Mouse (Mus musculus): Measurements from ENCODE around the gene Prr36. TPM values are rescaled to one million over a fixed set of nuclear protein-coding genes. Genes with fewer than 3 reads are reported as not detected.
"Not testable (repeated sequence)": the region's sequence is repeated elsewhere in the genome, so short reads cannot be mapped to it uniquely, and the experiment has no call there.

Gene Prr36
- 4.4 and 4.9 TPM in 2 replicates for polyA plus RNA-seq (2015; fragmentation: Nextera tagmentation; extraction: Ambion mirVana)

DNA sequence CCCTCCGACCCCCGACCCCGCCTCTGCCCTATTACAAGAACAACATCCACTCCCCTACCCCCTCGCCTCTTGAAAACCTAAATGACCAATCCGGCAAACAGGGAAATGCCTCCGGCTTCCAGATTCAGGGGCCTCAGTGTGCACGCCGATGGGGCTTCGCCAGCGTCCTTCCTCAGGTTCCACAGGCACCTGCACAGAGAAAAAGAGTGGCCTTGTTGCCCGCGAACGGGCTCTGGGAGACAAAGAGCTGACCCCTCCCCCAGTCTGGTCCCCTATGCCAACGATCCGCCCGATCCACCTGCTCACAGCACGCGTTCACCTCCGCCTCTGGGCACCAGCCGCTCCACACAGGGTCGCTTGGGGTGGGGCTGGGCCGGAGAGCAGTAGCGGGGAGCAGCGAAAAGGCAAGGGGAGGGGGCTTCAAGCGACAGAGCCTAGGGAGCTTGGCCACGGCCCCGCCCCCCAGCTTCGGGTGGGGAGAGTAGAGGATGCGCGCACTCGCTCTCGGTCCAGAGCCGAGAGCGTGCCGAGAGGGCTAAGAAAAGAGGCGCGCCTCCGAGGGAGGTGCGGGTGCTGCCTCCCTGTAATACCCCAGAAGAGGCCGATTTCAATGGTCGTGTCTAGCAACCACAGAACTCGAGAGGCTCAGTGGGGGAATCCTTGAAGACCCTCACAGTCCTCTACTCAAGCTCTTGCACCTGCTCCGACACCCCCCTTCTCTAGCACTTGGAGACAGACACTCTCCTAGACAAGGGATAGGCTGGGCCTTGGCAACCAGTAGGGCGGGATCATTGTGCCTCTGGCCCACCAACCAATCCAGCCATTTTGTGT, at the start of gene Prr36:
Gene Prr36 (minus strand): TSS at position 669 of the 831 bp plus-strand sequence.
- ATAC-seq (replicated peaks; ENCODE audit: low FRiP score) = peak; percentile 72
- H3K9ac ChIP-seq = peak within 1 kb of the TSS; percentile 62
- H3K36me3 ChIP-seq = no peaks in the 10 kb centered on the region
- peak within 1 kb of the TSS; percentile 91 for H3K4me2 ChIP-seq
- H3K4me3 ChIP-seq (replicated peaks) = peak within 1 kb of the TSS; percentile 57
- WGBS = under 1% methylated on average over 44 of the region's 44 CpGs
- H3K27me3 ChIP-seq = peaks cover 51% of the 10 kb centered on the region
- peaks cover 35% of the 10 kb centered on the region for H3K4me1 ChIP-seq
- 0 out of 2 replicates have a peak within 1 kb of the TSS, but pooled peaks have one; percentile 2 for H3K27ac ChIP-seq
- H3K9me3 ChIP-seq (replicated peaks) = no peaks in the 10 kb centered on the region

- H3K36me3 ChIP-seq = peaks cover 100% of the 10 kb centered on the region
- H3K4me3 ChIP-seq (replicated peaks) = no peak overlapping the region
- no peak for ATAC-seq (replicated peaks; ENCODE audit: low FRiP score)
- no peak overlapping the region for H3K27ac ChIP-seq
- H3K4me2 ChIP-seq = no peak overlapping the region
- no peaks in the 10 kb centered on the region for H3K9me3 ChIP-seq (replicated peaks)
- 89% methylated on average over 15 of the region's 15 CpGs for whole genome bisulfite sequencing
- H3K4me1 ChIP-seq = no peaks in the 10 kb centered on the region
- H3K27me3 ChIP-seq = no peaks in the 10 kb centered on the region
- H3K9ac ChIP-seq = no peak overlapping the region
Observed at GRCm38 (mm10) chr8:4265160-4265914, 48.1 kb upstream of the Prr36 start.

GRCm38 (mm10) chr8:4263105-4263791, 46.0 kb upstream of the Prr36 start:
- H3K27me3 ChIP-seq = no peaks in the 10 kb centered on the region
- H3K27ac ChIP-seq = no peak overlapping the region
- no peak for ATAC-seq (replicated peaks; ENCODE audit: low FRiP score)
- no peak overlapping the region for H3K4me3 ChIP-seq (replicated peaks)
- peaks cover 87% of the 10 kb centered on the region for H3K36me3 ChIP-seq
- 89% methylated on average over 8 of the region's 8 CpGs for WGBS
- H3K4me2 ChIP-seq = no peak overlapping the region
- peaks cover 10% of the 10 kb centered on the region for H3K4me1 ChIP-seq
- no peak overlapping the region for H3K9ac ChIP-seq
- H3K9me3 ChIP-seq (replicated peaks) = no peaks in the 10 kb centered on the region

DNA sequence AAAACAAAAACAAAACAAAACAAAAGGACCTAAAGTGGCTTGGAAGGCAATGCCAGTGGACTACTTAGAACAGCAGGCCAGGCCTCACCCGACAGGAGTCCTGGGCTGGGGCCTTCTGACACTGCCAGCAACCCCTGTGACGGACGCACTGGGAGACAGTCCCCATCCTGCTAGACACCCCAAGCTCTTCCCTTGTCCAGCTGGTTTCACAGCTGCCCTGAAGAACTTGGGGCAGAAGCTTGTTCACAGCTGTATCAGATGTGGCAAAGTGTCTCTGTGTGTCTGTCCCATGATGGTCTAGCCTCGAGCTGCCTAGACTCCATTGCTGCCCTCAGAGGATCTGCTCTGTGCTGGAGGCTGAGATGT, 42.5 kb upstream of the Prr36 start:
- peaks cover 31% of the 10 kb centered on the region for H3K4me1 ChIP-seq
- WGBS = 80% methylated on average over 4 of the region's 4 CpGs
- ATAC-seq (replicated peaks; ENCODE audit: low FRiP score) = no peak
- H3K4me2 ChIP-seq = 0 out of 2 replicates have a peak overlapping the region, but pooled peaks have one; percentile 81
- H3K9me3 ChIP-seq (replicated peaks) = no peaks in the 10 kb centered on the region
- no peak overlapping the region for H3K9ac ChIP-seq
- peaks cover 71% of the 10 kb centered on the region for H3K36me3 ChIP-seq
- peak overlapping the region; percentile 84 for H3K27ac ChIP-seq
- peak overlapping the region; percentile 71; the same call in 1 of the 2 replicates for H3K4me3 ChIP-seq (replicated peaks)
- H3K27me3 ChIP-seq = no peaks in the 10 kb centered on the region

DNA sequence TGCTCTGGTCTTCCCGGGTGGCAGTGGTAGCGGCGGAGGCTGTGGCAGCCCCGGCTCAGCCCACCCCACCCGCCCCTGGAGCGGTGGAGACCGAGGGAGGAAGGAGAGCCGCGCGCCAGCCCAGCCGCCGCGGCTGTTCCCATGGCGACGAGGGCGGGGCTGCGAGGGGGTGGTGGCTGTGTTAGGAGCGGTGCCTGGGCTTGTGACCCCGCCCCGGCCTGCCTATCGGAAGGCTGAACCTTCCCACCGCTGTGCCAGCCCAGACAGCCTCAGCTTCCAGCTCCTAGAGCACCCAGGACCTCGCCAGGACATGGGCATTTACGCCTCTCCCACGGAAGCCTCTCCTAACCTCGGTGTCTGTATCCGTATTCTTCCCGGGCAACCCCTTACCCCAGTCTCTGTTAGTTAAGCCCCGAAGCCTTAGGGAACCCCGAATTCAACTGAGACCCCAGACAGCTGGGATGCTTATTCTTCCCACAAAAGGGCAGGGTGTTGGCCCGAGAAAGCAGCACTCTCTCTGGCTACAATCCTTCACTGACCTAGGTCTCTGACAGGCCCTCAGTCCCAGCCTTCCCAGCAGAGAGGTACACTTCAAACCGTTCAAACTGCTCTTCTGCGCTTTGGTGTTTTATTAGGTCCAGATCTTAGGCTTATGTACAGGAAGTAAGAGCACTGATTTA, 42.0 kb upstream of the Prr36 start, which contains the start of gene Ctxn1:
Gene Ctxn1 (minus strand): TSS at position 150 of the 680 bp plus-strand sequence.
- ATAC-seq (replicated peaks; ENCODE audit: low FRiP score) = peak; percentile 93
- 5% methylated on average over 32 of the region's 33 CpGs for WGBS
- peaks cover 71% of the 10 kb centered on the region for H3K36me3 ChIP-seq

GRCm38 (mm10) chr8:4258678-4259077, 41.4 kb upstream of the Prr36 start:
- WGBS = 0% methylated on average over 31 of the region's 32 CpGs
- peak; percentile 74 for ATAC-seq (replicated peaks; ENCODE audit: low FRiP score)
- Histone ChIP-seq H3K27me3 (no peaks in the 10 kb centered on the region), H3K9ac (peak overlapping the region; percentile 71), H3K27ac (peak overlapping the region; percentile 84), H3K36me3 (peaks cover 67% of the 10 kb centered on the region), H3K9me3 (replicated peaks) (no peaks in the 10 kb centered on the region), H3K4me2 (peak overlapping the region; percentile 81), H3K4me3 (replicated peaks) (peak overlapping the region; percentile 71), H3K4me1 (peaks cover 40% of the 10 kb centered on the region)

More for the DNA sequence above, 42.0 kb upstream of the Prr36 start, which contains the start of gene Ctxn1:
- peaks cover 35% of the 10 kb centered on the region for H3K4me1 ChIP-seq
- H3K4me3 ChIP-seq (replicated peaks) = peak within 1 kb of the TSS; percentile 71
- peak within 1 kb of the TSS; percentile 81 for H3K4me2 ChIP-seq
- H3K9ac ChIP-seq = peak within 1 kb of the TSS; percentile 71
- H3K27me3 ChIP-seq = no peaks in the 10 kb centered on the region
- no peaks in the 10 kb centered on the region for H3K9me3 ChIP-seq (replicated peaks)
- peak within 1 kb of the TSS; percentile 84 for H3K27ac ChIP-seq

- Histone ChIP-seq H3K4me2 (peak overlapping the region; percentile 81), H3K4me3 (replicated peaks) (peak overlapping the region; percentile 71), H3K27me3 (no peaks in the 10 kb centered on the region), H3K27ac (peak overlapping the region; percentile 84), H3K9me3 (replicated peaks) (no peaks in the 10 kb centered on the region), H3K9ac (peak overlapping the region; percentile 71), H3K4me1 (peaks cover 43% of the 10 kb centered on the region), H3K36me3 (peaks cover 62% of the 10 kb centered on the region)
- peak; percentile 59 for ATAC-seq (replicated peaks; ENCODE audit: low FRiP score)
- 3% methylated on average over 35 of the region's 35 CpGs for WGBS
Observed at GRCm38 (mm10) chr8:4258233-4258632, 41.0 kb upstream of the Prr36 start.

DNA sequence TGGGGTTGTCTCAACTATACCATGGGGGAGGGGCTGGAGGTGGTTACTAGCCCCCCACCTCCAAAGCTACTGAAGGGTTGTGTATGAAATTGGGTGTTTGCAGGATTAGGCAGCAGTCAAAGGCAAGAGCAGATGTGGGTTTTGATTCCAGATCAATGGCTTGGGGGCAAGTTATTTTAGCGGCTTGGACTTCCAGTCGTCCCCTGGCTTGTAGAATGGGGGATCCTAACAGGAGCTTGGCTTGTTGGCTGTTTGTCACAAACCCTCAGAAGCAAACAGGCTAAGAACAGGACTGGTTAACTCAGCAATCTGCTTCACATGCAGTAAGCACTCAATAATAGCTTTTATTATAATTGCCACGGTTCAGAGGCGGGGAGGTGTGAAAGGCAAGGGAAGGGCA, 40.1 kb upstream of the Prr36 start:
- Histone ChIP-seq H3K9me3 (replicated peaks) (no peaks in the 10 kb centered on the region), H3K27me3 (no peaks in the 10 kb centered on the region), H3K36me3 (peaks cover 53% of the 10 kb centered on the region), H3K9ac (peak overlapping the region; percentile 71; the same call in 1 of the 2 replicates), H3K27ac (no peak overlapping the region), H3K4me1 (peaks cover 46% of the 10 kb centered on the region), H3K4me2 (peak overlapping the region; percentile 81), H3K4me3 (replicated peaks) (peak overlapping the region; percentile 71)
- WGBS = 71% methylated on average over 4 of the region's 4 CpGs
- no peak for ATAC-seq (replicated peaks; ENCODE audit: low FRiP score)

DNA sequence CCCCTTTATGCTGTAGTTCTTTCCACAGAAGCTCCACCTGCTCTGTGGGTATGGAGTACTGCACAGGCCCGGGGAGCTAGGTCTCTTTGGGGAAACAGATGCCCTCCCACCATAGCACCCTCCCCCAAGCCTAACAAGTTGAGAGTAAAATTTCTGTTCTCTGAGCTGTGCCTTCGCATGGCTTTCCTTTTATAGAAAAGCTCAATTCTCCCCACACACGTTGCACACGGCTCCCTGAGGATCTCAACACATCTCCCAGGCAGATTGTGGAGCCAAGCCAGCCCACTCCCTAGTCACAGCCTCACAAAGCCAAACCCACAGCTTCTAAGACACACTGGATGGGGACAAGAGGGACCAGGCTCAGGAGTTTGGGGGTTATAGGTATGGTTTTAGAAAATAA, 39.7 kb upstream of the Prr36 start:
- Histone ChIP-seq H3K27me3 (no peaks in the 10 kb centered on the region), H3K4me3 (replicated peaks) (no peak overlapping the region), H3K27ac (no peak overlapping the region), H3K9ac (no peak overlapping the region), H3K4me1 (peaks cover 49% of the 10 kb centered on the region), H3K9me3 (replicated peaks) (no peaks in the 10 kb centered on the region), H3K4me2 (no peak overlapping the region), H3K36me3 (peaks cover 49% of the 10 kb centered on the region)
- 53% methylated on average over 4 of the region's 4 CpGs for WGBS
- no peak for ATAC-seq (replicated peaks; ENCODE audit: low FRiP score)

DNA sequence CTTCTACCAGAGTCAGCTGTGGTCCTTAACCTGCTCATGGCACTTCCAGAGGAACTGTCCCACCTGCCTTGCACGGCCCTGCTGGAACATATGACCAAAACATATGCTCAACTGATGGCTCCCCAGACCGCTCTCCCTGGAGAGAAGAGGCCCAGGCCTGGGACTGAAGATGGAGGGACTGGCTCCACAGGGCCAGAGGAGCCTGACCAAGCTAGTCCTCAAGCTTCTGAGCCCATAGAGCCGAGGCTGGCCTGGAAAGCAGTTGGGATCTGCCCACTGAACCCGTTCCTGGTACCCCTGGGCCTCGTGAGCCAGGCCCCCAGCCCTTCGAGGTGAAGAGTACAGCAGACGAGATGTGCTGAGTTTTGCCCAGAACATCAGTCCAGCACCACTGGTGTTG, 38.2 kb upstream of the Prr36 start:
- not testable (repeated sequence) for ATAC-seq (replicated peaks; ENCODE audit: low FRiP score); H3K27ac ChIP-seq; H3K9ac ChIP-seq; H3K9me3 ChIP-seq (replicated peaks); H3K4me3 ChIP-seq (replicated peaks); H3K27me3 ChIP-seq; H3K4me2 ChIP-seq
- WGBS = 82% methylated on average over 7 of the region's 7 CpGs
- Histone ChIP-seq H3K36me3 (peaks cover 35% of the 10 kb centered on the region), H3K4me1 (peaks cover 52% of the 10 kb centered on the region)

DNA sequence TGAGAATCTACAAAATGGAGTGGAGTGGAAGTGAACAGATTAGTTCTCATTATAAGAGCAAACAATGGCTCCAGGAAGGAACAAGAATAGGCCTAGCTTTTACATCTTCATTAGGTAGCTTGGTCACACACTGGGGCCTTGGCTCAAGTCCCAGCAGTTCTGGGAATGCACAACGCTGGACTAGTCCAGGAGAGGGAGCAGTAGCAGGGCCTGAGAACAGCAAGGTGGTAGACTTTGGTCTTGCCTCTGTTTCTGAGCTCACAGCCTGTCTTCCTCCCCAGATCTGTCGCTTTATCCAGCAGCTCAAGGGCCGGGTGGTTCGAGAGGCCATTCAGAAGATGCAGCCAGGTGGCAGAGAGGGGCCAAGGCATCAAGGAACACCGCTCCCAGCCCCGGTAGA, 36.7 kb upstream of the Prr36 start:
- no peaks in the 10 kb centered on the region for H3K9me3 ChIP-seq (replicated peaks)
- WGBS = 71% methylated on average over 6 of the region's 6 CpGs
- peak overlapping the region; percentile 97 for H3K27ac ChIP-seq
- H3K27me3 ChIP-seq = no peaks in the 10 kb centered on the region
- H3K4me1 ChIP-seq = peaks cover 57% of the 10 kb centered on the region
- peak overlapping the region; percentile 94 for H3K4me3 ChIP-seq (replicated peaks)
- H3K36me3 ChIP-seq = peaks cover 29% of the 10 kb centered on the region
- H3K9ac ChIP-seq = peak overlapping the region; percentile 97; the same call in 1 of the 2 replicates
- peak overlapping the region; percentile 81 for H3K4me2 ChIP-seq
- ATAC-seq (replicated peaks; ENCODE audit: low FRiP score) = no peak
